Mouse (Mus musculus): ENCODE measurements around the gene Sbno2.
"Not testable (repeated sequence)": the region's sequence is repeated elsewhere in the genome, so short reads cannot be mapped to it uniquely, and the experiment has no call there.

The Sbno2 gene

GRCm38 (mm10) chr10:80044087-80044486 is 61.3 kb downstream of the Sbno2 start:
- DNase-seq (ENCODE audit: inconsistent age in 2 of 2, low spot score in 1 of 2): no peak

- not testable (repeated sequence) for DNase-seq (ENCODE audit: inconsistent age in 2 of 2, low spot score in 1 of 2)
Measured at GRCm38 (mm10) chr10:80041409-80042060, 63.8 kb downstream of the Sbno2 start.

GRCm38 (mm10) chr10:80039559-80039979 is 65.8 kb downstream of the Sbno2 start, which contains the start of gene Polr2e:
Gene Polr2e (minus strand): TSS chr10:80039795.
- DNase-seq (ENCODE audit: inconsistent age in 2 of 2, low spot score in 1 of 2): peak; percentile 98 to 99

- no peak for DNase-seq (ENCODE audit: inconsistent age in 2 of 2, low spot score in 1 of 2)
Measured at GRCm38 (mm10) chr10:80036832-80037231, 68.5 kb downstream of the Sbno2 start.

GRCm38 (mm10) chr10:80035686-80036085 is 69.7 kb downstream of the Sbno2 start:
- DNase-seq (ENCODE audit: inconsistent age in 2 of 2, low spot score in 1 of 2): no peak

GRCm38 (mm10) chr10:80035148-80035547 is 70.2 kb downstream of the Sbno2 start:
- no peak for DNase-seq (ENCODE audit: inconsistent age in 2 of 2, low spot score in 1 of 2)

- DNase-seq (ENCODE audit: inconsistent age in 2 of 2, low spot score in 1 of 2): peak; percentile 69 to 88
Measured at GRCm38 (mm10) chr10:80033511-80034391, 71.6 kb downstream of the Sbno2 start.

- peak; percentile 84 to 90 for DNase-seq (ENCODE audit: inconsistent age in 2 of 2, low spot score in 1 of 2)
Measured at GRCm38 (mm10) chr10:80032799-80033480, 72.4 kb downstream of the Sbno2 start.

GRCm38 (mm10) chr10:80030736-80031135 is 74.6 kb downstream of the Sbno2 start:
- no peak for DNase-seq (ENCODE audit: inconsistent age in 2 of 2, low spot score in 1 of 2)

GRCm38 (mm10) chr10:80030191-80030590 is 75.2 kb downstream of the Sbno2 start:
- DNase-seq (ENCODE audit: inconsistent age in 2 of 2, low spot score in 1 of 2): no peak

- DNase-seq (ENCODE audit: inconsistent age in 2 of 2, low spot score in 1 of 2): no peak
Measured at GRCm38 (mm10) chr10:80028521-80028846, 76.9 kb downstream of the Sbno2 start.

- no peak for DNase-seq (ENCODE audit: inconsistent age in 2 of 2, low spot score in 1 of 2)
Measured at GRCm38 (mm10) chr10:80027681-80028520, 77.5 kb downstream of the Sbno2 start.

GRCm38 (mm10) chr10:80025889-80026288 is 79.5 kb downstream of the Sbno2 start:
- no peak for DNase-seq (ENCODE audit: inconsistent age in 2 of 2, low spot score in 1 of 2)

GRCm38 (mm10) chr10:80025463-80025862 is 79.9 kb downstream of the Sbno2 start:
- no peak for DNase-seq (ENCODE audit: inconsistent age in 2 of 2, low spot score in 1 of 2)

- DNase-seq (ENCODE audit: inconsistent age in 2 of 2, low spot score in 1 of 2): no peak
Measured at GRCm38 (mm10) chr10:80025044-80025347, 80.4 kb downstream of the Sbno2 start.

GRCm38 (mm10) chr10:80024229-80025043 is 80.9 kb downstream of the Sbno2 start:
- DNase-seq (ENCODE audit: inconsistent age in 2 of 2, low spot score in 1 of 2): no peak

- DNase-seq (ENCODE audit: inconsistent age in 2 of 2, low spot score in 1 of 2): no peak
Measured at GRCm38 (mm10) chr10:80023758-80024157, 81.6 kb downstream of the Sbno2 start.

- no peak for DNase-seq (ENCODE audit: inconsistent age in 2 of 2, low spot score in 1 of 2)
Measured at GRCm38 (mm10) chr10:80022806-80023205, 82.6 kb downstream of the Sbno2 start.

- no peak for DNase-seq (ENCODE audit: inconsistent age in 2 of 2, low spot score in 1 of 2)
Measured at GRCm38 (mm10) chr10:80022164-80022563, 83.2 kb downstream of the Sbno2 start.

- DNase-seq (ENCODE audit: inconsistent age in 2 of 2, low spot score in 1 of 2): no peak
Measured at GRCm38 (mm10) chr10:80021320-80021641, 84.1 kb downstream of the Sbno2 start.
